Mouse (Mus musculus) bone marrow macrophage, adult 2 months (primary cell): ENCODE data around the gene Peli1. TPM values are rescaled to one million over a fixed set of nuclear protein-coding genes. Genes with fewer than 3 reads are reported as not detected.
"Not testable (repeated sequence)": the region's sequence is repeated elsewhere in the genome, so short reads cannot be mapped to it uniquely, and the experiment has no call there.

Experiments
- H3K27ac ChIP-seq: 2 replicates; pipeline ENCODE4 v1.5.1; 2012; ENCODE audit warnings: low read depth, low read length; ENCODE audit not compliant: insufficient read depth
- H3K4me1 ChIP-seq: 2 replicates; pipeline ENCODE4 v1.6.1; 2012; ENCODE audit warnings: low read length; ENCODE audit not compliant: control insufficient read depth, insufficient read depth
- H3K4me3 ChIP-seq: 2 replicates; pipeline ENCODE4 v1.5.1; 2012; ENCODE audit warnings: mild to moderate bottlenecking, low read length, moderate library complexity; ENCODE audit not compliant: insufficient read depth
- CTCF ChIP-seq: IDR thresholded peaks from 2 replicates; pipeline ENCODE4 v1.5.1; 2012; ENCODE audit warnings: low read depth, mild to moderate bottlenecking, low read length, moderate library complexity
- POLR2A ChIP-seq: IDR thresholded peaks from 2 replicates; pipeline ENCODE4 v1.6.1; 2012; ENCODE audit warnings: mild to moderate bottlenecking, low read depth, low read length, borderline replicate concordance
- polyA plus RNA-seq: library from polyadenylated mRNA; stranded (reverse); fragments of >200 nt; gene quantifications from 2 replicates; pipeline ENCODE4 v1.2.4, GENCODE M21; 2012; ENCODE audit not compliant: missing spikeins, insufficient read depth, insufficient read length

Gene Peli1
- polyA plus RNA-seq, 1 experiment, result 28.2 TPM

DNA sequence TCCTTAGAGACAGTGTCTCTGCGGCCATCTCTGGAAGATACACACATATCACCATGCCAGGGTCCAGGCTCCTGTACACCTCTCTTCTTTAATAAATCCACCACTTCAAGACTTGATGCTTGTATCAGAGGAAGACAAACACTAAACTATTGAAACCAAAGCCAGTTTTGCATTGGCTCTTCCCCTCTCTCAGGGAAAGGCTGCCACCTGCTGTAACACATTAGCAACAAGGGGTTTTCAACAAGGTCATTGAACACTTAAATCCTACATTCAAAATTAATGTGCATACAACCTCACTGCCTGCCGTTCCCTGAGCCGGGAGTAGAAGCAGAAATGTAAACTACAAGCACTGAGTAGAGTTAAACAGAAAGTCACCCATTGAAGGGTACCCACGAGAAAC, 87.3 kb downstream of the Peli1 start:
- peaks cover 8% of the 10 kb centered on the region for H3K4me1 ChIP-seq
- no peak overlapping the region for H3K27ac ChIP-seq

DNA sequence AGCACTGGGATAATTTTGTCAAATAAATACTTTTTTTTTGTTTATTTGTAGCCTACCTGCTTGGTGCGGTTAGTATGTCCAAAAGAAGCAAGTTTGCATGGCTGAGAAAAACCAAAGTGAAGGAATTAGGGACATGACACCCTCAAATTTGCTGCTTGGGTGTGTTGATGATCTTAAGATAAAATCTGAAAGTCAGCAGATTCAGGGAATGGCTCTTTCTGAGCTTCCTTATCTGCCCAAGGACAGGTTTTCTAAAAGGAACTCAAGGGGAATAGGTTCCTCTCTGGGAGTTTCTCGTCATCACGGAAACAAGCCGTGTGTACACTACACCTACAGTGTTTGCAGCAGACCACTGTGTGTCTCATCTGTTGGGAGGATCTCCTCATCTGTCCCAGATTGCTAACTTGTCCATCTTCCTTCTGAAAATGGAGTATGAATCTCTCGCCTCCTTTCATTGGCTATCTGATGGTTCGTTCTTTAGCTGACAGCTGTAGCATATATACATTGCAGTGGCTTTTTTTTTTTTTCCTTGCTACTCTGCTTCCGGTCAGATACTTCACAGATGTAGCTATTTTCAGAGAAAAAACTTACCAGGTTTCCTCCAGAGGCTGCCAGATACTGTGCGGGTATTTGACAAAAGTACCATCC, 88.0 kb downstream of the Peli1 start:
- Histone ChIP-seq H3K4me3 (no peak overlapping the region), H3K27ac (no peak overlapping the region), H3K4me1 (peaks cover 8% of the 10 kb centered on the region)
- TF ChIP-seq CTCF (no peak), POLR2A (no peak)

More for the DNA sequence above, 87.3 kb downstream of the Peli1 start:
- no peak overlapping the region for H3K4me3 ChIP-seq
- no peak for TF ChIP-seq CTCF
- no peak for TF ChIP-seq POLR2A

DNA sequence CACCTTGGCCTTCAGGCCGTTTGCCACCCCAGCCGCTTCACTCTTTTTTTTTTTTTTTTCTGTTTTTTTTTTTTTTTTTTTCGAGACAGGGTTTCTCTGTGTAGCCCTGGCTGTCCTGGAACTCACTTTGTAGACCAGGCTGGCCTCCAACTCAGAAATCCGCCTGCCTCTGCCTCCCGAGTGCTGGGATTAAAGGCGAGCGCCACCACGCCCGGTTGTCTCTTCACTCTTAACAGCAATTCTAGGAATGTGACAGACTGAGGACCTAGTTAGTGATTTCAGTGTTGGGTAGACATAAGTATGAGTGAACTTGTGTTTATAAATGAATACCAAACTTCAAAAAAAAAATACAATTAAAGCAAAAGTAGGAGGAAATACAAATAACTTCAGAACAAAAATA, 88.8 kb downstream of the Peli1 start:
- H3K4me1 ChIP-seq, H3K27ac ChIP-seq, H3K4me3 ChIP-seq: not testable (repeated sequence)

DNA sequence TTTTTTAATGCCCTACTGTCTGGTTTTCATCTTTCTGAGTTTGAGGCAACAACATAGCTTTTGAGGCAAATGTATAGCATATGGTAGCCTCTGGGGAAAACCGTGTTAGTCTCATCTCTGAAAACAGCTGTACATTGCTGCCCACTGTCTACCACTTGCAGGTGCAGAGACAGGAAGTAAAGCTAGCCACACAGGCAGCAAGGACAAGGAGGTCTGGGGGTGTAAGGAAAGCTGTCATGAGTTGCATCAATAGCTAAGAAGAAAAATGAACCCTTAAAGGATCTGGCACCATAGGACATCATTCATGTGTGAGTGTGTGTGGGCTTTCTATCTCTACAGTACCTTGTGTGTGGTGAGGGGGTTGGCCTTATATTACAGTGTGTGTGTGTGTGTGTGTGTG, 89.6 kb downstream of the Peli1 start:
- Histone ChIP-seq H3K4me1 (peaks cover 3% of the 10 kb centered on the region), H3K4me3 (no peak overlapping the region), H3K27ac (no peak overlapping the region)
- TF ChIP-seq CTCF, result no peak
- no peak for TF ChIP-seq POLR2A

DNA sequence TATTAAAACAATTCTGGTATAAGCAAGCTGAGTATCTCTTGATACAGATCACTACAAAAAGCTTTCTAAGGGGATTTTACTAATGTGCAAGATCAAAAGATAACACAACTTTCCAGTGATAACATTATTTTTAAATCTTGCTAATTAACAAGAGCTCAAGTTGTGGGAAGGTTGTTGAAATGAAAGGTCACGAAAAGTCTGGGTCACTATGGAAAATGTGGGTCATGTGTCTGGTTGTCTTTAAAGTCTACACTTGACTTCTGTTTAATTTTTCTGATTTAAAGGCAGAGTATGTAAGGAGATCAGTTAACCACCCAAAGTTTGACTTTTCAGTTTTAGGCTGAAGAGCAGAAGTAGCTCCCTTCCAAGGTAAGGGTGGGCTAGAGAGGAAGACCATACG, 90.5 kb downstream of the Peli1 start:
- TF ChIP-seq POLR2A, result no peak
- Histone ChIP-seq H3K4me3 (no peak overlapping the region), H3K4me1 (peaks cover 3% of the 10 kb centered on the region), H3K27ac (no peak overlapping the region)

DNA sequence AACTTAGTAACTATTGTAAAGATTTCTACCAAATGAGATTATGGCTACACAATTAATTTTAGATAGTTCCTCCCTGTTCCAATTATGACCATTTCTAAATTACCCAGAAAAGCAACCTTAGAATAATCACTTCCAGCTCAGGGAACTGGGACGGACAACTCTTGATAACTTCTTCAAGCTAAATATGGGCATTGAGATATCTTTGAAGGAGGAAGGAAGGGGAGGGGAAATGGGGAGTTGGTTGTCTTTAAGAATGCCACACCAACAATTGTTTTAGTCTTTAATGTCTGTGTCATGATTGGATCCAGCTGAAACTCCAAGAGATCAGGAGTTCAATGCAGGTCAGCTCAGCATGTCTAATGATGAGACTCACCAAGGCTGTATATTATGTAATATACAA, 91.6 kb downstream of the Peli1 start:
- Histone ChIP-seq H3K4me3 (no peak overlapping the region), H3K27ac (no peak overlapping the region), H3K4me1 (peaks cover 3% of the 10 kb centered on the region)
- TF ChIP-seq POLR2A (no peak), CTCF (no peak)

DNA sequence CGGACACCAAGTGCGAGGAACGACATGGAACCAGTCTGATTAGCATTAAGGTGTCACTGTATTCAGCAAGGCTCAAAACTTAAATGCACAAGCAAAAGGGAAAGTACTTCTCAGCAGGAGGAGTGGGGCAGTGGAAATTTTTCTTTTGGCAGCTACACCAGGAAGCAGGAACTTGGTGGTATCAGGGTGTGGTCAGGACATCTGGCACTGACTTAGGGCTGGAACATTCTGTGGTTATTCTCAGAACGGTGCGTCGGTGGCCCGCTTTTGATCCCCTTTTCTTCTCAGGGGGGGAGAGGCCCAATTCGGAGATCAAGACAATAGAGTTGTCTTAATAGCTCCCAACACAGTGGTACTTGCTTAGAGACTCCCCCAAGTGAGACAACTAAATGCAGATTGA, 100.7 kb downstream of the Peli1 start:
- H3K27ac ChIP-seq, H3K4me1 ChIP-seq, H3K4me3 ChIP-seq: not testable (repeated sequence)

DNA sequence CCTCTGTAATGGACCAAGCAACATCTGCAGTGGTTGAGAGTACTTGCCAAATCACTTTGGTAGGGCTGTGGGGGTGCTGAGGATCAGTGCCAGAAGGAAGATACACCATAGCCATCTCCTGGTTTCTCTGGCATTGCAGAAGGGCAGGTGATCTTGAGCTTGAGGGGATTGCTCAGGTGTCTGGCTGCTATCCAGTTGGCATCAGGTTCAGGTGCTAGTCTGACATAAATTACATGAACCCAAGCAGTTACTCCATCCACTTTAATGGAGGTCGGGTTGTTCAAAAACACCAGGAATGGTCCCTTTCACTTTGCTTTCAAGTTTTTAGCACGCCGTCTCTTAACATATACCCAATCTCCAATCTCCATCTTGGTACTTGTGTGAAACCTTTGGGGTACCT, 103.8 kb downstream of the Peli1 start:
- peaks cover 17% of the 10 kb centered on the region for H3K4me1 ChIP-seq
- H3K4me3 ChIP-seq, result no peak overlapping the region
- H3K27ac ChIP-seq, result no peak overlapping the region
- no peak for TF ChIP-seq CTCF
- TF ChIP-seq POLR2A, result no peak

Other genes starting within 250 kb of the Peli1 start
- 32.8 and 33.2 TPM in 2 replicates for gene Vps54, start 148.0 kb downstream of the Peli1 start, polyA plus RNA-seq